Mouse (Mus musculus) myocyte (in vitro differentiated cells): ENCODE results near the gene AI464131.
A peak's percentile ranks its signal among the peaks of the same experiment; 100 is the strongest.

Source experiments
- CEBPB ChIP-seq: IDR thresholded peaks from 2 replicates; pipeline ENCODE4 v1.6.1; 2011; ENCODE audit warnings: mild to moderate bottlenecking, moderate library complexity; ENCODE audit not compliant: poor library complexity, insufficient read depth, severe bottlenecking
- MAX ChIP-seq: IDR thresholded peaks from one replicate; pipeline ENCODE4 v1.6.1; 2011; ENCODE audit warnings: low read depth, mild to moderate bottlenecking, control low read depth
- POLR2A ChIP-seq: IDR thresholded peaks from one replicate; pipeline ENCODE4 v1.6.1; 2011; ENCODE audit warnings: low read depth, mild to moderate bottlenecking, control low read depth, moderate library complexity; ENCODE audit not compliant: insufficient read length
- POLR2AphosphoS2 ChIP-seq: IDR thresholded peaks from one replicate; pipeline ENCODE4 v1.6.1; 2011; ENCODE audit warnings: low read depth, control low read depth; ENCODE audit not compliant: insufficient read length
- TCF12 ChIP-seq: IDR thresholded peaks from one replicate; pipeline ENCODE4 v1.6.1; 2011; ENCODE audit warnings: mild to moderate bottlenecking, control low read depth; ENCODE audit not compliant: poor library complexity, insufficient read depth, severe bottlenecking

DNA sequence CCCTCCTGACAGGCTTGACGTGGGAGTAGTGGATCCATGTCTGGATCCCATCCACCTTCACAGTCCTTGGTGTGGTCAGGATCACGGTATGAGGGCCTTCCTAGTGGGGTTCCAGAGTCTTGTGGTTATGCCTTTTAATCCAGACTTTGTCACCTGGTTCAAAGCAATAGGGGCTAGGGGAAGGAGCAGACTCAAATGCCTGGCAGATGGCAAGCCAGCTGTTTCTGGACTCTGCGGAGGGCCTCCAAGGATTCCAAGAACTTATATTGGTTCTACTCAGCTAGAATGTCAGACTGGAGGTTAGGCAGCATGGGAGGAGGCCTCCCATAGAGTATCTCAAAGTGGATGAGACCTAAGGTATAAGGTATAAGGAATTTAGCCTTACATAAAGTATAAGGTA lies 55.3 kb downstream of the AI464131 start:
- TF ChIP-seq POLR2A (no peak), CEBPB (no peak), POLR2AphosphoS2 (no peak), MAX (no peak), TCF12 (peak; percentile 39)
